Mouse (Mus musculus) spleen, adult 2 months (tissue): ENCODE results near the gene Slc37a1.

Experiments used
- CTCF ChIP-seq: fragments of 200-500 bp; IDR thresholded peaks from 2 replicates; pipeline ENCODE4 v1.5.1; 2011; ENCODE audit warnings: mild to moderate bottlenecking, inconsistent platforms; ENCODE audit not compliant: insufficient read depth, insufficient read length, insufficient replicate concordance; ENCODE audit errors: extremely low read depth
- POLR2A ChIP-seq: fragments of 200-500 bp; IDR thresholded peaks from 2 replicates; pipeline ENCODE4 v1.6.1; 2011; ENCODE audit warnings: low read depth, low read length, inconsistent platforms

GRCm38 (mm10) chr17:31263770-31264169 is 22.8 kb upstream of the Slc37a1 start:
- TF ChIP-seq POLR2A: no peak
- no peak for TF ChIP-seq CTCF
